Mouse (Mus musculus): ENCODE data around the gene Lrig3.

- no peak for TF ChIP-seq CTCF (IDR thresholded peaks at IDR 0.05; ENCODE audit: low read depth)
- no peak for TF ChIP-seq EP300 (IDR thresholded peaks at IDR 0.05; ENCODE audit: low read depth)
Observed at GRCm38 (mm10) chr10:125995701-125996100, 29.7 kb downstream of the Lrig3 start.
